Mouse (Mus musculus) intestine, postnatal 0 days (tissue): ENCODE data around the gene Lrrc28. TPM values are rescaled to one million over a fixed set of nuclear protein-coding genes. Genes with fewer than 3 reads are reported as not detected.
A peak's percentile ranks its signal among the peaks of the same experiment; 100 is the strongest.

Experiments
- ATAC-seq: fragments of 200-750 bp; cut with Nextera tagmentation; 2 replicates; pipeline ENCODE4 v1.8.0; 2017; ENCODE audit warnings: mild to moderate bottlenecking, moderate TSS enrichment, moderate library complexity
- H3K27ac ChIP-seq: fragments of 300-500 bp; sonication (generic); 2 replicates; pipeline ENCODE4 v1.5.1; 2014; ENCODE audit warnings: mild to moderate bottlenecking, low read depth, low read length, moderate library complexity
- H3K27me3 ChIP-seq: fragments of 300-500 bp; sonication (generic); replicated peaks from 2 replicates; pipeline ENCODE4 v1.6.1; 2014; ENCODE audit warnings: low read length, mixed read lengths; ENCODE audit not compliant: control insufficient read depth, insufficient read depth
- H3K36me3 ChIP-seq: fragments of 300-500 bp; sonication (generic); 2 replicates; pipeline ENCODE4 v1.6.1; 2014; ENCODE audit warnings: mild to moderate bottlenecking, moderate library complexity; ENCODE audit not compliant: control insufficient read depth, insufficient read depth
- H3K4me1 ChIP-seq: fragments of 300-500 bp; sonication (generic); replicated peaks from 2 replicates; pipeline ENCODE4 v1.6.1; 2014; ENCODE audit warnings: antibody characterized with exemption, low read length, mixed read lengths; ENCODE audit not compliant: control insufficient read depth, insufficient read depth
- H3K4me2 ChIP-seq: fragments of 300-500 bp; sonication (generic); replicated peaks from 2 replicates; pipeline ENCODE4 v1.6.1; 2014; ENCODE audit warnings: low read depth, mild to moderate bottlenecking, moderate library complexity
- H3K4me3 ChIP-seq: fragments of 300-500 bp; sonication (generic); 2 replicates; pipeline ENCODE4 v1.5.1; 2014; ENCODE audit warnings: low read depth, low read length
- H3K9ac ChIP-seq: fragments of 300-500 bp; sonication (generic); 2 replicates; pipeline ENCODE4 v1.6.1; 2014; ENCODE audit warnings: mild to moderate bottlenecking, low read depth, low read length
- H3K9me3 ChIP-seq: fragments of 300-500 bp; sonication (generic); 2 replicates; pipeline ENCODE4 v1.6.1; 2016; ENCODE audit warnings: mixed run types; ENCODE audit not compliant: control insufficient read depth
- CTCF ChIP-seq: sonication (generic); IDR thresholded peaks from 2 replicates; pipeline ENCODE4 v1.5.1; 2016; ENCODE audit warnings: low read depth, mild to moderate bottlenecking, control low read depth, antibody characterized with exemption, moderate library complexity
- WGBS: fragments of 180-500 bp; shearing (Covaris S2); extraction: QIAGEN DNeasy Blood & Tissue Kit; methylation state at CpG from one replicate; pipeline ENCODE4 v1.1.7; 2014; 5-methylcytosine and 5-hydroxymethylcytosine counted together
- polyA plus RNA-seq: library from polyadenylated mRNA; unstranded; fragments of >200 nt; fragmentation: Nextera tagmentation; extraction: Ambion mirVana; gene quantifications from 2 replicates; pipeline ENCODE4 v1.2.1, GENCODE M21; 2015

Lrrc28 gene
- polyA plus RNA-seq, 1 experiment from 2014 or later: 16.1 TPM

DNA sequence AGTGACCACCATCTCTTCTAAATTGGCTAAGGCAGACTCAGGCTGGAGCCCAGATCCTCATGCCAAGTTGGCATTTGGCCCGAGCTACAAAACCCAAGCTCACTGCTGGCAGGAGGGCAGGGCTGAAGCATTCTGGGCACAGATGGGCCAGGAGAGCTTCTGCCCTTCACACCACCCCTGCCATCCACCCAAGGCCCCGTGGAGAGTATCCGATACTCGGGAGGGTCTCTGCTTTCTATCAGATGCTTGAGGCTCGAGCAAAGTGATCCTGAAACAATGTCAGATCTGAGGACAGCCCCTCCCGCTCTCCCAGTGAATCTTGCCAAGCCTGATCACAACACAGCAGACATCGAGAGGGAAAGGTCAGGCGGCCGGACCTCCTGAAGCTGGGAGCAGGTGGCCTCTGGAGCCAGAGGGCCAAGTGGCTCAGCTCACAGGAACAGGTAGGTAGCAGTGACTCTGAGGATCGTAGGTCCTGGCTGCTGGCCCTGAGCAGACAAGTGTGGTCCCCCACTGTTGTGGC is 157.1 kb downstream of the Lrrc28 start:
- TF ChIP-seq CTCF: no peak
- Histone ChIP-seq H3K4me2 (no peak overlapping the region), H3K4me1 (no peaks in the 10 kb centered on the region), H3K27me3 (no peaks in the 10 kb centered on the region), H3K9me3 (no peaks in the 10 kb centered on the region), H3K9ac (no peak overlapping the region), H3K4me3 (no peak overlapping the region), H3K36me3 (no peaks in the 10 kb centered on the region), H3K27ac (no peak overlapping the region)
- WGBS: 78% methylated on average over 10 of the region's 10 CpGs
- ATAC-seq: 0 out of 2 replicates have a peak, but pooled peaks have one; percentile 12

DNA sequence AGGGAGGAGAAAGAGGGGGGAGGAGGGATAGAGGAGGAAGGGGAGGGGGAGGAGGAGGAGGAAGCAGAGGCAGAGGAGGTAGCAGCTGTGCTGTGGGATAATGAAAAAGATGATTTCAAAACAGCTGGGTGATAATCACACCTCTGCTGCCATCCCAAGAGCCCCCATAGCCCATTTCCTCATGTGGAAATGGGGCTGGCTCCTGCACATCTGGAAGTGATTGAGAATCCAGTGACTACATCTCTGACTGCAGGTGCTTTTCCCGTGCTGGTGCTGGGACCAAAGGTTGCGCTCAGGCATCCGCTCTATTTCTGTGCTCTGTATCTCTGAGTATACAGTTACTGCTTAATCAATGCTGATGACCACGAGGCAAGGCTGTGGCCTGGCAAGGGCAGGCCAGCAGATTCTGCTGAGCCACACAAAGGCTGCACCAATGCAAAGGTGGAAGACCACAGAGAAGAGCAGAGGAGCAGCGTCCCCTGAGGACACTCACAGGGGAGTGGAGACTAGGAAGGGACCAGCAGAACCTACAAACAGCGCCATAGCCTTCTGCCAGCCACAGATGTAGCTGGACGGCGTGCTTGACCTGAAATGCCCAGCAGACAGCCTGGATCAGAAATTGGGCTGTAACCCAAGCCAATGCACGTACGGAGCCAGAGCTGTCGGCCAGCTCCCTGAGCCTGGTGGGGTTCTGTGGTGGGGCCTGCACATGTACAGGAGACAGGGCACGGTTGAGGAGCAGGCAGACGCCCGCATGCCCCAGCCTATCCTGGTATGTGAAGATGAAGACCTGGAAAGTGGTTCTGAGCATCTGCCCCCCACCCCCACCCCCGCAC is 157.9 kb downstream of the Lrrc28 start:
- no peak overlapping the region for H3K27ac ChIP-seq
- H3K4me3 ChIP-seq: no peak overlapping the region
- H3K9me3 ChIP-seq: no peaks in the 10 kb centered on the region
- no peaks in the 10 kb centered on the region for H3K36me3 ChIP-seq
- no peak overlapping the region for H3K9ac ChIP-seq
- no peaks in the 10 kb centered on the region for H3K27me3 ChIP-seq
- 81% methylated on average over 15 of the region's 15 CpGs for WGBS
- ATAC-seq: peak; percentile 57; the same call in 1 of the 2 replicates
- H3K4me2 ChIP-seq: no peak overlapping the region
- TF ChIP-seq CTCF: no peak
- no peaks in the 10 kb centered on the region for H3K4me1 ChIP-seq

DNA sequence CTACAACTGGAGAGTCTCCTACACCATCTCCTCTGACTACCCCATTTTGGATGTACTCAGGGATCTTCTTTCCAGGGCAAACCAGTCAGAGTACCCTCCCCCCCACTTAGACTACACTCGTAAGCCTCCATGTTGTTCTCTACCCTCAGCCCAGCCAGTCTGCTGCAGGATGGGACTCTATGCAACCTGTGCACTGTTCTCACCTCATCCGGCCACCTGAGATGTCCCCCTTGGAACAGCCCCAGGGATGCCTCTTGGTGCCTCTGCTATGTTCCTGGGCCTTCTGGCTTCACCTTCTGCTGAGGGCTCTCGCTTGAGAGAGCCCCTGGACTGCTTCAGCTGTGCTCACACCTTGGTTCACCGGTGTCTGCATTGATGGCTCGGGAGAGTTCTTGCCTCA is 158.7 kb downstream of the Lrrc28 start:
- Histone ChIP-seq H3K9ac (no peak overlapping the region), H3K9me3 (no peaks in the 10 kb centered on the region), H3K36me3 (no peaks in the 10 kb centered on the region), H3K27ac (no peak overlapping the region), H3K4me2 (no peak overlapping the region), H3K27me3 (no peaks in the 10 kb centered on the region), H3K4me3 (no peak overlapping the region), H3K4me1 (no peaks in the 10 kb centered on the region)
- WGBS: 86% methylated on average over 5 of the region's 5 CpGs
- no peak for ATAC-seq
- no peak for TF ChIP-seq CTCF

DNA sequence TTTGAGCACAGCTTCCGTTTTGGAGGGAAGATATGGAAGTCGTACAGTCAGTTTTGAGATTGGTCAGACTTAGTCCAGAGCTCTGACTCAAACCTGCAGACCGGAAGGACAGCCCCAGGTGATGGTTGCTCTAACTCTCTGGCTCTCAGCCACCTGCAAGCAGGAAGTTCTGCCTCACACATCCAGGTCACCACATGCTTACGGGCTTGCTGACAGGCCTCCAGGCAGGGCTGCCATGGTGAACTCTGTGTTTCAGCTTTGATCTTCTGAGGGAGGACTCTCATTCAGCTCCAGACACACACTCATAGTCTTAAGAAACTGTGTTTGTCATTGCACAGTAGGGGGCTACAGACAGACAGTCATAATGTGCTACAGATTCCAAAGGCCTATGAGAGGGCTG is 161.4 kb downstream of the Lrrc28 start:
- no peak overlapping the region for H3K4me3 ChIP-seq
- no peak overlapping the region for H3K9ac ChIP-seq
- no peak for ATAC-seq
- H3K4me2 ChIP-seq: no peak overlapping the region
- no peaks in the 10 kb centered on the region for H3K27me3 ChIP-seq
- no peak overlapping the region for H3K27ac ChIP-seq
- H3K4me1 ChIP-seq: peaks cover 3% of the 10 kb centered on the region; the same call in 1 of the 2 replicates
- H3K36me3 ChIP-seq: no peaks in the 10 kb centered on the region
- H3K9me3 ChIP-seq: no peaks in the 10 kb centered on the region
- no peak for TF ChIP-seq CTCF
- 88% methylated on average over 4 of the region's 4 CpGs for WGBS

DNA sequence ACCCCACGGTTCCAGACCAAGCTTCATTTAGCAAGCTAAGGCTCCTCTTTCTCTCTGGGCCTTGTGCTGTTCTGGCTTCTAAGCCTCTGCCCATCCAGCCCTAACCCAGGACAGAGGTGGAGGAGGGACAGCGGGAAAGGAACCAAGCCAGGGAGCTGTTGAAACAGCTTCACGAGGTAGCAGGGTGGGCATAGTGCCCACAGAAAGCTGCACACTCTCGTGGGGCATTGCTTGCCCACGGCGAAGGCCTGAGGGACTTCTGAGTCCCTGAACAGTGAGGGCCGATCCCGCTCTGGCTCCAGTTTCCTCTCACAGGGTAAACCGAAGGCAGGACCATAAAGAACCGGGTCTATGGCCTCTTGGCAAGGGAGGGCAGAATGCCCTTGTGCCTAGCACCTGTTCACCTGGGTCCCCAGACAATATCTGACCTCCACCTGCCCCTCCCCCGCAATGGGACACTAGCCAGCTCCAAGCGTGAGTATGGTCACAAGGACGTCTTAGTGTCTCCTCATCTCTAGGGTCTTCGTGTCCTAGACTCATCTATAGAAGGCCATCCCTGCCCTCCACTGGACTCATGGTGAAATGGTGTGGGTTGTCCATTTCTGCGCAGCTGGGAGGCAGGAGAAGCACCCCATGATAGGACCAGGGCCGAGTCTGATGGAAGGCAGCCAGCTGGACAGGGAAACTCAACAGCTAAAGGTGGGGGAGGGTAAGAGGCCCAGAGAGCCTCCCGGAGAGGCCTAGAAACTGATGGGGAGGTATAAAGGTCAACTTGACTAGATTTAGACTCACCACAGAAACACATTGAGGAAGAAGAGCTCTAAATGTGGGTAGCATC is 165.3 kb downstream of the Lrrc28 start:
- Histone ChIP-seq H3K4me2 (no peak overlapping the region), H3K36me3 (no peaks in the 10 kb centered on the region), H3K27me3 (no peaks in the 10 kb centered on the region), H3K9me3 (no peaks in the 10 kb centered on the region), H3K4me1 (peaks cover 3% of the 10 kb centered on the region; the same call in 1 of the 2 replicates), H3K9ac (no peak overlapping the region), H3K4me3 (no peak overlapping the region), H3K27ac (no peak overlapping the region)
- ATAC-seq: peak; percentile 37; the same call in 1 of the 2 replicates
- WGBS: 77% methylated on average over 17 of the region's 17 CpGs
- TF ChIP-seq CTCF: peak; percentile 25; the same call in 1 of the 2 replicates

DNA sequence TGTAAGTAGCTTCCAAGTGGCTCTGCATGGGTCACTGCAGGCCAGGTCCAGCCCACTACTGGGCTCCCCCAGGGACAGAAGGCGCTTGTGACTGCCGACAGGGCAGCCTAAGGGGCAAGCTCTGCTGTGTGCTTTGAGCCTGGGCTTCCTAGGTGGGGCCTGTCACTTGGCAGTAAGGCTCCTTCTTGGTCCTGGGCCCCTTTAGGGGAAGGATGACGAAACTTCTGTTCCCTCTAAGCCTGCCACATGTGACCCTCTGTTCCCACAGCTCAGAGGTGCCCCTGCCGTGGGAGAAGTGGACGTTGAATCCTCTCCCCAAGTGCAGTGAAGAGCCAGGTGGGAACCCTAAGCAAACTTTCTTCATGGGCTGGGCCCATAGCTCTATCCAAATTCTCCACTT is 165.9 kb downstream of the Lrrc28 start:
- no peak overlapping the region for H3K27ac ChIP-seq
- H3K36me3 ChIP-seq: no peaks in the 10 kb centered on the region
- H3K9ac ChIP-seq: no peak overlapping the region
- no peak overlapping the region for H3K4me2 ChIP-seq
- no peak overlapping the region for H3K4me3 ChIP-seq
- no peaks in the 10 kb centered on the region for H3K9me3 ChIP-seq
- H3K4me1 ChIP-seq: peaks cover 3% of the 10 kb centered on the region; the same call in 1 of the 2 replicates
- 59% methylated on average over 5 of the region's 5 CpGs for WGBS
- TF ChIP-seq CTCF: no peak
- ATAC-seq: peak; percentile 32; the same call in 1 of the 2 replicates
- H3K27me3 ChIP-seq: no peaks in the 10 kb centered on the region
